Mouse (Mus musculus) layer of hippocampus, adult 2 months (tissue): ENCODE data around the gene Rpl28. TPM values are rescaled to one million over a fixed set of nuclear protein-coding genes. Genes with fewer than 3 reads are reported as not detected.
A peak's percentile ranks its signal among the peaks of the same experiment; 100 is the strongest.
"Not testable (repeated sequence)": the region's sequence is repeated elsewhere in the genome, so short reads cannot be mapped to it uniquely, and the experiment has no call there.

Experiments
- DNase-seq, 2 experiments: peaks; one replicate each; pipeline ENCODE4 v3.0.0; 2022; ENCODE audit warnings: low spot score in 2 of 2
- H3K27ac ChIP-seq: fragments of 200-600 bp; 2 replicates; pipeline ENCODE4 v1.8.1; 2022
- H3K4me3 ChIP-seq: fragments of 200-600 bp; 2 replicates; pipeline ENCODE4 v1.8.1; 2022; ENCODE audit warnings: mild to moderate bottlenecking
- CTCF ChIP-seq: fragments of 200-600 bp; conservative IDR thresholded peaks from 2 replicates; pipeline ENCODE4 v1.8.1; 2022; ENCODE audit warnings: antibody characterized with exemption, mild to moderate bottlenecking, moderate library complexity
- total RNA-seq, 2 experiments: library from RNA; stranded (reverse); gene quantifications; 2 replicates each; pipeline ENCODE4 v1.2.3; 2021

Rpl28 gene
- total RNA-seq, 2 experiments from 2014 or later = 458 to 462 TPM

DNA sequence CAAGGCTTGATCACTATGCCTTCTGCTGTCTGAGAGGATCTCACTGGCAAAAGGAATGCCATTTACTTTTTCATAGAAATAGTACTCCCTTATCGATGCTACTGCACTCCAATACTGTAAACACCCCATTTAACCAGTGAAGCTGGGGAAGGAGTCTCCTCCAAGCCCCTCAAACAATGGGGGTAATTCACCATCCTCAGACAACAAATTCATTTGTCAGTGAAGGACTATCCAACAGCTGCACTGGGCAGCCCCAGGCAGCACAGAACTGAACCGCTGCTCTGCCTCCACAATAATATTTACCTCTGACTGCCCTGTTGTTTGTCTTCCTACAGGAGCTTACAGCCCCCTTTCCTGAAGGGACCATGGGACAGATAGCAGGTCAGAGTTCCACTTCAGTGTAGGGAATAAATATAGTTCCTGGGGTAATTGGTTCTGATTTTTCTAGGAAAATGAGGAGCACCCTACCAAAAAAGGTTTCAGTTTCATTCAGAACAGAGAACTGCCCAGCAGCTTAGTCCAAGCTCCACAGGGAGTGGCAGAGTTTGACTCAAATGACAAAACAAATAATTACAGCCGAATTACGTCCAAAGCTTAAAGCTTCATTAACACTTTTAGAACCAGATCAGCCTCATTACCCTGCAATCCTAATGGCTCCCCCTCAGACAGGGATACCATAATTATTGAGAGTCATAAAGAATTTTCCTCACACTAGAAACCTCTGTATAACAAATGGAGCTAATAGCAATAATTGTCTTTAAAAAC is 27.5 kb upstream of the Rpl28 start:
- TF ChIP-seq CTCF = no peak
- DNase-seq = no peak
- Histone ChIP-seq H3K4me3 (no peak overlapping the region), H3K27ac (peak overlapping the region; percentile 58)

- Histone ChIP-seq H3K4me3 (no peak within 1 kb of the TSS), H3K27ac (no peak within 1 kb of the TSS)
- DNase-seq = no peak
- TF ChIP-seq CTCF = no peak
Measured at GRCm38 (mm10) chr7:4771202-4771601, 21.5 kb upstream of the Rpl28 start, which contains the start of gene Fam71e2. Gene Fam71e2 (minus strand): TSS chr7:4771302.

GRCm38 (mm10) chr7:4776131-4776530 is 16.5 kb upstream of the Rpl28 start:
- Histone ChIP-seq H3K4me3 (no peak overlapping the region), H3K27ac (no peak overlapping the region)
- DNase-seq = no peak
- no peak for TF ChIP-seq CTCF

GRCm38 (mm10) chr7:4776861-4777830 is 15.5 kb upstream of the Rpl28 start:
- H3K27ac ChIP-seq = no peak overlapping the region
- peak overlapping the region; percentile 43 for H3K4me3 ChIP-seq
- no peak for DNase-seq
- no peak for TF ChIP-seq CTCF

GRCm38 (mm10) chr7:4777851-4778637 is 14.6 kb upstream of the Rpl28 start:
- TF ChIP-seq CTCF = no peak
- no peak for DNase-seq
- H3K27ac ChIP-seq = no peak overlapping the region
- no peak overlapping the region for H3K4me3 ChIP-seq

GRCm38 (mm10) chr7:4779921-4780320 is 12.8 kb upstream of the Rpl28 start:
- H3K4me3 ChIP-seq = no peak overlapping the region
- no peak for TF ChIP-seq CTCF
- no peak for DNase-seq
- H3K27ac ChIP-seq = no peak overlapping the region

DNA sequence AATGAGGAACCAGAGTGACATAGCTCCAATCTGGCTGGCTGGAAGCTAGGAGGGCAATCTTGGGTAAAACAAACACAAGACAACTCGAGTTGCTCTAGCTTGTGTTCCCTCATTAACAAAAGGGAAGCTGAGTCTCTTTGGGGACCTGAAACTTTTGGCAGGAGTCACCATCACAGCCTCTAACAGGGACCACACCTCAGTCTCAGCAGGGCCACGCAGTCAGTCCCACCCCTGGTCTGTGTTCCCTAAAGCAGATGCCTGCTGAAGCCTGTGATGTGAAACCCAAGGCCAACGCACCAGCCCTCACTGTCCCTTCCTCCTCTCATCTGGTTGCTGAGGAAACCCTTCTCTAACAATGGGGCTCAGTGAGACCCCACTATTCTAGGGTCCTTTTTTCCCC is 10.5 kb upstream of the Rpl28 start:
- DNase-seq = no peak
- Histone ChIP-seq H3K27ac (no peak overlapping the region), H3K4me3 (no peak overlapping the region)
- TF ChIP-seq CTCF = no peak

GRCm38 (mm10) chr7:4782759-4783158 is 9.9 kb upstream of the Rpl28 start, which contains the start of the genes Il11 and Tmem190:
Gene Il11 (minus strand): TSS chr7:4782859.
Gene Tmem190 (plus strand): TSS chr7:4782937.
- no peak within 1 kb of the TSS for H3K27ac ChIP-seq
- TF ChIP-seq CTCF = no peak
- no peak within 1 kb of the TSS for H3K4me3 ChIP-seq
- DNase-seq = no peak

GRCm38 (mm10) chr7:4783667-4784268 is 8.9 kb upstream of the Rpl28 start:
- no peak for DNase-seq
- H3K4me3 ChIP-seq = no peak overlapping the region
- no peak for TF ChIP-seq CTCF
- H3K27ac ChIP-seq = no peak overlapping the region

GRCm38 (mm10) chr7:4788499-4789435 is 3.9 kb upstream of the Rpl28 start:
- Histone ChIP-seq H3K4me3 (peak overlapping the region; percentile 70), H3K27ac (peak overlapping the region; percentile 81)
- peak; percentile 55 for TF ChIP-seq CTCF
- DNase-seq = peak in 1 of 2 experiments; percentile 44

DNA sequence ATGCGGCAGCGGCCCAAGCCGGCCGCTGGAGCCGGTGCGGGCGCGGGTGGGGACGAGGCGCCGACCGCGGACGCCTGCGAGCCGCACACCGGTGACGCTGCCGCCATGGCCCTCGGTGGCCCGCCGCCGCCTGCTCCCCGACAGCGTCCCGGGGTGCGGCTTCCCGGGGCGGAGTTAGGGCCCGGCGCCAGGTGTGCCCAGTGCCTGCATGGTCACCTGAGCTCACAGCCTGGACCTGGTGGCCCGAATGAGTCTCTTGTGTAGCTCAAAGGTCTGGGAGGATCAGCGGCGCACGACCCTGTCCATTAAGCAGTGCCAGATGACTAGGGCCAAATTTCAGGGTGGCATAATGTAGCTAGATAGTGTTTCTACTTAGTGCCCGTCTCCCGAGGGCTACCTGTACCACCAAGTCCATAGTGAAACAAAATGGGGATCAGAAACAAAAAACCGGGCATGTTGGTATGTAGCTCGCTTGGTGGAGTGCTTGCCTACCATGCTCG is 3.2 kb upstream of the Rpl28 start, which contains the start of gene Tmem238:
Gene Tmem238, minus strand, starts transcription at position 221 of the 500 bp plus-strand sequence.
- peak within 1 kb of the TSS; percentile 81 for H3K27ac ChIP-seq
- peak within 1 kb of the TSS; percentile 70 for H3K4me3 ChIP-seq
- DNase-seq = no peak
- no peak for TF ChIP-seq CTCF

- not testable (repeated sequence) for DNase-seq
Measured at GRCm38 (mm10) chr7:4793248-4793647, 574 bp downstream of the Rpl28 start.

More at GRCm38 (mm10) chr7:4793248-4793647, 574 bp downstream of the Rpl28 start:
- H3K27ac ChIP-seq = peak overlapping the region; percentile 98
- peak overlapping the region; percentile 97 for H3K4me3 ChIP-seq
